Comparison of ENCODE assay signal across 8 mouse cellular contexts in genomic region chr11:102317298-102317900, GRCm38 (mm10). TPM values are rescaled to one million over a fixed set of nuclear protein-coding genes. Genes with fewer than 3 reads are reported as not detected.
DNase-seq lines count a peak whose midpoint lies in the region; ATAC-seq and TF ChIP-seq lines count a peak whose summit lies in the region.

No protein-coding gene starts in this region.

- peak; percentile 11 for ATAC-seq in forebrain, embryonic 16.5 days
- ATAC-seq in hindbrain, embryonic 15.5 days (ENCODE audit: low FRiP score, low read depth) = 0 out of 2 replicates have a peak, but pooled peaks have one; percentile 4
- ATAC-seq in limb, embryonic 14.5 days (ENCODE audit: low FRiP score, low read depth) = peak; percentile 7; the same call in 1 of the 2 replicates
- 0 out of 2 replicates have a peak, but pooled peaks have one; percentile 19 for ATAC-seq in midbrain, embryonic 14.5 days (ENCODE audit: low FRiP score, low TSS enrichment)
- no peak for ATAC-seq in stomach, embryonic 14.5 days (ENCODE audit: insufficient number of reproducible peaks, insufficient read depth, low FRiP score, low read depth)

- H3K9ac ChIP-seq in forebrain, embryonic 16.5 days (replicated peaks; ENCODE audit: low read depth, low read length) = peak overlapping the region; percentile 99
- peak overlapping the region; percentile 92 for H3K9ac ChIP-seq in hindbrain, embryonic 15.5 days
- peak overlapping the region; percentile 99 for H3K9ac ChIP-seq in limb, embryonic 14.5 days (ENCODE audit: low read depth, low read length, severe bottlenecking)
- H3K9ac ChIP-seq in midbrain, embryonic 14.5 days (replicated peaks; ENCODE audit: low read length) = peak overlapping the region; percentile 100
- H3K9ac ChIP-seq in stomach, embryonic 14.5 days (replicated peaks; ENCODE audit: low read depth, low read length) = peak overlapping the region; percentile 99

- H3K27me3 ChIP-seq in forebrain, embryonic 16.5 days (replicated peaks; ENCODE audit: control insufficient read depth, insufficient read depth, low read length) = no peaks in the 10 kb centered on the region
- no peaks in the 10 kb centered on the region for H3K27me3 ChIP-seq in hindbrain, embryonic 15.5 days
- H3K27me3 ChIP-seq in limb, embryonic 14.5 days (ENCODE audit: control insufficient read depth, insufficient read depth, low read length) = no peaks in the 10 kb centered on the region
- H3K27me3 ChIP-seq in midbrain, embryonic 14.5 days (ENCODE audit: control insufficient read depth, insufficient read depth, low read length) = no peaks in the 10 kb centered on the region
- H3K27me3 ChIP-seq in stomach, embryonic 14.5 days (ENCODE audit: control insufficient read depth, insufficient read depth, low read length) = no peaks in the 10 kb centered on the region

- peak overlapping the region; percentile 66 for H3K4me2 ChIP-seq in forebrain, embryonic 16.5 days (ENCODE audit: low read length)
- peak overlapping the region; percentile 96 for H3K4me2 ChIP-seq in hindbrain, embryonic 15.5 days
- peak overlapping the region; percentile 94 for H3K4me2 ChIP-seq in limb, embryonic 14.5 days (replicated peaks; ENCODE audit: low read depth, low read length, severe bottlenecking)
- peak overlapping the region; percentile 90 for H3K4me2 ChIP-seq in midbrain, embryonic 14.5 days (ENCODE audit: low read length)
- H3K4me2 ChIP-seq in stomach, embryonic 14.5 days (replicated peaks; ENCODE audit: low read depth, low read length) = peak overlapping the region; percentile 94

- peaks cover 18% of the 10 kb centered on the region; the same call in 1 of the 2 replicates for H3K36me3 ChIP-seq in forebrain, embryonic 16.5 days (ENCODE audit: control insufficient read depth, insufficient read depth)
- H3K36me3 ChIP-seq in hindbrain, embryonic 15.5 days = peaks cover 23% of the 10 kb centered on the region
- H3K36me3 ChIP-seq in limb, embryonic 14.5 days (ENCODE audit: control insufficient read depth, insufficient read depth, low read length) = peaks cover 30% of the 10 kb centered on the region
- peaks cover 33% of the 10 kb centered on the region for H3K36me3 ChIP-seq in midbrain, embryonic 14.5 days (ENCODE audit: control insufficient read depth, insufficient read depth, low read length)
- peaks cover 27% of the 10 kb centered on the region for H3K36me3 ChIP-seq in stomach, embryonic 14.5 days (ENCODE audit: control insufficient read depth, insufficient read depth, low read length)

- H3K4me1 ChIP-seq in brown adipose tissue, adult 24 weeks (ENCODE audit: control insufficient read depth, insufficient read depth, insufficient read length, low read length) = no peaks in the 10 kb centered on the region
- peaks cover 20% of the 10 kb centered on the region for H3K4me1 ChIP-seq in forebrain, embryonic 16.5 days (replicated peaks; ENCODE audit: control insufficient read depth, insufficient read depth, low read length)
- peaks cover 25% of the 10 kb centered on the region for H3K4me1 ChIP-seq in hindbrain, embryonic 15.5 days (replicated peaks)
- peaks cover 9% of the 10 kb centered on the region for H3K4me1 ChIP-seq in limb, embryonic 14.5 days (ENCODE audit: control insufficient read depth, insufficient read depth, low read length)
- H3K4me1 ChIP-seq in midbrain, embryonic 14.5 days (ENCODE audit: control insufficient read depth, insufficient read depth, low read length) = peaks cover 17% of the 10 kb centered on the region
- peaks cover 16% of the 10 kb centered on the region; the same call in 1 of the 2 replicates for H3K4me1 ChIP-seq in stomach, embryonic 14.5 days (ENCODE audit: control insufficient read depth, insufficient read depth, low read length)

- H3K9me3 ChIP-seq in forebrain, embryonic 16.5 days (ENCODE audit: control insufficient read depth, low read length) = no peaks in the 10 kb centered on the region
- no peaks in the 10 kb centered on the region for H3K9me3 ChIP-seq in hindbrain, embryonic 15.5 days
- H3K9me3 ChIP-seq in limb, embryonic 14.5 days (ENCODE audit: control insufficient read depth, low read length) = no peaks in the 10 kb centered on the region
- no peaks in the 10 kb centered on the region for H3K9me3 ChIP-seq in midbrain, embryonic 14.5 days (ENCODE audit: control insufficient read depth, low read length)
- H3K9me3 ChIP-seq in stomach, embryonic 14.5 days (ENCODE audit: control insufficient read depth, low read depth, low read length) = no peaks in the 10 kb centered on the region

- TF ChIP-seq POLR2A in limb, embryonic 14.5 days (IDR thresholded peaks at IDR 0.05; ENCODE audit: borderline replicate concordance, extremely low read depth, insufficient read depth, insufficient read length) = no peak

- 1% methylated on average over 54 of the region's 87 CpGs for WGBS in forebrain, embryonic 16.5 days
- WGBS in hindbrain, embryonic 15.5 days = under 1% methylated on average over 53 of the region's 87 CpGs
- WGBS in limb, embryonic 14.5 days = under 1% methylated on average over 40 of the region's 87 CpGs
- under 1% methylated on average over 83 of the region's 87 CpGs for WGBS in midbrain, embryonic 14.5 days
- WGBS in stomach, embryonic 14.5 days = under 1% methylated on average over 60 of the region's 87 CpGs

- peak; percentile 86 for DNase-seq in adrenal gland, postnatal 14 days
- DNase-seq in adrenal gland, adult 2 months = no peak
- peak; percentile 44 for DNase-seq in limb, embryonic 14.5 days (ENCODE audit: low spot score)
- DNase-seq in midbrain, embryonic 14.5 days = peak; percentile 80

- H3K27ac ChIP-seq in brown adipose tissue, adult 24 weeks (replicated peaks; ENCODE audit: low read depth, low read length) = peak overlapping the region; percentile 98
- peak overlapping the region; percentile 99 for H3K27ac ChIP-seq in forebrain, embryonic 16.5 days (ENCODE audit: low read length)
- peak overlapping the region; percentile 99 for H3K27ac ChIP-seq in hindbrain, embryonic 15.5 days (replicated peaks)
- peak overlapping the region; percentile 98 for H3K27ac ChIP-seq in limb, embryonic 14.5 days (replicated peaks; ENCODE audit: low read depth, low read length)
- H3K27ac ChIP-seq in midbrain, embryonic 14.5 days (replicated peaks; ENCODE audit: low read depth, low read length) = peak overlapping the region; percentile 99
- peak overlapping the region; percentile 99 for H3K27ac ChIP-seq in stomach, embryonic 14.5 days (ENCODE audit: low read length)

- H3K4me3 ChIP-seq in brown adipose tissue, adult 24 weeks (ENCODE audit: insufficient read depth, low read depth, low read length) = peak overlapping the region; percentile 100
- H3K4me3 ChIP-seq in forebrain, embryonic 16.5 days (replicated peaks; ENCODE audit: low read length) = peak overlapping the region; percentile 93
- H3K4me3 ChIP-seq in hindbrain, embryonic 15.5 days = peak overlapping the region; percentile 72
- peak overlapping the region; percentile 100 for H3K4me3 ChIP-seq in limb, embryonic 14.5 days (replicated peaks; ENCODE audit: low read length)
- H3K4me3 ChIP-seq in midbrain, embryonic 14.5 days (replicated peaks; ENCODE audit: low read depth, low read length) = peak overlapping the region; percentile 99
- peak overlapping the region; percentile 97 for H3K4me3 ChIP-seq in stomach, embryonic 14.5 days (ENCODE audit: low read depth, low read length)

RNA-seq across cellular contexts. Expression of gene Ubtf, which starts 2.1 kb away (rescaled TPM):
- 102 and 106 TPM in 2 replicates for total RNA-seq in adrenal gland, postnatal 14 days (2021)
- total RNA-seq in adrenal gland, adult 2 months (2021) = 100 to 1,000 TPM in 1 of 2 experiments, 10 to 100 TPM in 1; 95.9 to 110 TPM
- 24.2 and 25.4 TPM in 2 replicates for polyA plus RNA-seq in adrenal gland, adult 2 months (2012; rRNA removed)
- 41.7 and 47.6 TPM in 2 replicates for polyA plus RNA-seq in brown adipose tissue, adult 24 weeks (2012; ENCODE audit: insufficient read depth, insufficient read length, missing spikeins)
- 99.1 and 116 TPM in 2 replicates for polyA plus RNA-seq in forebrain, embryonic 16.5 days (2015; fragmentation: Nextera tagmentation; extraction: Ambion mirVana)
- polyA plus RNA-seq in hindbrain, embryonic 15.5 days (2015; fragmentation: Nextera tagmentation; extraction: Ambion mirVana) = 77.7 and 85.0 TPM in 2 replicates
- 61.0 and 81.3 TPM in 2 replicates for polyA plus RNA-seq in limb, embryonic 14.5 days (2012; rRNA removed)
- polyA plus RNA-seq in limb, embryonic 14.5 days (2014; fragmentation: Nextera tagmentation; extraction: Ambion mirVana) = 79.7 and 89.4 TPM in 2 replicates
- polyA plus RNA-seq in midbrain, embryonic 14.5 days (2014; fragmentation: Nextera tagmentation; extraction: Ambion mirVana) = 77.6 and 84.4 TPM in 2 replicates
- 77.3 and 87.2 TPM in 2 replicates for polyA plus RNA-seq in stomach, embryonic 14.5 days (2014; fragmentation: Nextera tagmentation; extraction: Ambion mirVana)

RNA-seq across cellular contexts. Expression of gene Atxn7l3, which starts 21.0 kb away (rescaled TPM):
- total RNA-seq in adrenal gland, postnatal 14 days (2021) = 47.9 and 53.4 TPM in 2 replicates
- total RNA-seq in adrenal gland, adult 2 months (2021) = 10 to 100 TPM; 44.2 to 45.1 TPM
- 43.2 and 46.5 TPM in 2 replicates for polyA plus RNA-seq in adrenal gland, adult 2 months (2012; rRNA removed)
- 11.6 and 13.1 TPM in 2 replicates for polyA plus RNA-seq in brown adipose tissue, adult 24 weeks (2012; ENCODE audit: insufficient read depth, insufficient read length, missing spikeins)
- 28.5 and 29.5 TPM in 2 replicates for polyA plus RNA-seq in forebrain, embryonic 16.5 days (2015; fragmentation: Nextera tagmentation; extraction: Ambion mirVana)
- 30.2 and 31.4 TPM in 2 replicates for polyA plus RNA-seq in hindbrain, embryonic 15.5 days (2015; fragmentation: Nextera tagmentation; extraction: Ambion mirVana)
- polyA plus RNA-seq in limb, embryonic 14.5 days (2012; rRNA removed) = 72.1 and 84.0 TPM in 2 replicates
- 21.0 and 23.1 TPM in 2 replicates for polyA plus RNA-seq in limb, embryonic 14.5 days (2014; fragmentation: Nextera tagmentation; extraction: Ambion mirVana)
- 38.5 and 42.4 TPM in 2 replicates for polyA plus RNA-seq in midbrain, embryonic 14.5 days (2014; fragmentation: Nextera tagmentation; extraction: Ambion mirVana)
- polyA plus RNA-seq in stomach, embryonic 14.5 days (2014; fragmentation: Nextera tagmentation; extraction: Ambion mirVana) = 18.7 and 19.0 TPM in 2 replicates

RNA-seq across cellular contexts. Expression of gene Tmub2, which starts 32.7 kb away (rescaled TPM):
- total RNA-seq in adrenal gland, postnatal 14 days (2021) = 40.1 and 40.4 TPM in 2 replicates
- total RNA-seq in adrenal gland, adult 2 months (2021) = 10 to 100 TPM; 57.2 to 59.4 TPM
- polyA plus RNA-seq in adrenal gland, adult 2 months (2012; rRNA removed) = 55.8 and 58.9 TPM in 2 replicates
- polyA plus RNA-seq in brown adipose tissue, adult 24 weeks (2012; ENCODE audit: insufficient read depth, insufficient read length, missing spikeins) = 20.5 and 24.2 TPM in 2 replicates
- 75.8 and 78.7 TPM in 2 replicates for polyA plus RNA-seq in forebrain, embryonic 16.5 days (2015; fragmentation: Nextera tagmentation; extraction: Ambion mirVana)
- 80.4 and 83.3 TPM in 2 replicates for polyA plus RNA-seq in hindbrain, embryonic 15.5 days (2015; fragmentation: Nextera tagmentation; extraction: Ambion mirVana)
- 59.9 and 68.6 TPM in 2 replicates for polyA plus RNA-seq in limb, embryonic 14.5 days (2012; rRNA removed)
- polyA plus RNA-seq in limb, embryonic 14.5 days (2014; fragmentation: Nextera tagmentation; extraction: Ambion mirVana) = 52.6 and 53.5 TPM in 2 replicates
- 76.4 and 78.4 TPM in 2 replicates for polyA plus RNA-seq in midbrain, embryonic 14.5 days (2014; fragmentation: Nextera tagmentation; extraction: Ambion mirVana)
- 53.0 and 55.0 TPM in 2 replicates for polyA plus RNA-seq in stomach, embryonic 14.5 days (2014; fragmentation: Nextera tagmentation; extraction: Ambion mirVana)

RNA-seq across cellular contexts. Expression of gene Slc4a1, which starts 48.6 kb away (rescaled TPM):
- total RNA-seq in adrenal gland, postnatal 14 days (2021) = 17.5 and 72.4 TPM in 2 replicates
- under 1 TPM; 0.35 to 0.49 TPM for total RNA-seq in adrenal gland, adult 2 months (2021)
- 0.02 TPM in 1 of 2 replicates, not detected in the other for polyA plus RNA-seq in adrenal gland, adult 2 months (2012; rRNA removed)
- 1.2 TPM in 1 of 2 replicates, not detected in the other for polyA plus RNA-seq in brown adipose tissue, adult 24 weeks (2012; ENCODE audit: insufficient read depth, insufficient read length, missing spikeins)
- polyA plus RNA-seq in forebrain, embryonic 16.5 days (2015; fragmentation: Nextera tagmentation; extraction: Ambion mirVana) = 2.0 and 2.9 TPM in 2 replicates
- polyA plus RNA-seq in hindbrain, embryonic 15.5 days (2015; fragmentation: Nextera tagmentation; extraction: Ambion mirVana) = 2.4 and 3.4 TPM in 2 replicates
- 3.5 and 4.3 TPM in 2 replicates for polyA plus RNA-seq in limb, embryonic 14.5 days (2012; rRNA removed)
- polyA plus RNA-seq in limb, embryonic 14.5 days (2014; fragmentation: Nextera tagmentation; extraction: Ambion mirVana) = 2.8 and 6.6 TPM in 2 replicates
- polyA plus RNA-seq in midbrain, embryonic 14.5 days (2014; fragmentation: Nextera tagmentation; extraction: Ambion mirVana) = 0.51 and 2.3 TPM in 2 replicates
- polyA plus RNA-seq in stomach, embryonic 14.5 days (2014; fragmentation: Nextera tagmentation; extraction: Ambion mirVana) = 4.2 and 4.6 TPM in 2 replicates

RNA-seq across cellular contexts. Expression of gene Asb16, which starts 48.9 kb away (rescaled TPM):
- total RNA-seq in adrenal gland, postnatal 14 days (2021) = 0.11 and 0.19 TPM in 2 replicates
- under 1 TPM; 0.12 to 0.45 TPM for total RNA-seq in adrenal gland, adult 2 months (2021)
- polyA plus RNA-seq in adrenal gland, adult 2 months (2012; rRNA removed) = 0.75 and 0.95 TPM in 2 replicates
- polyA plus RNA-seq in brown adipose tissue, adult 24 weeks (2012; ENCODE audit: insufficient read depth, insufficient read length, missing spikeins) = 0.48 and 1.0 TPM in 2 replicates
- not detected in 2 replicates for polyA plus RNA-seq in forebrain, embryonic 16.5 days (2015; fragmentation: Nextera tagmentation; extraction: Ambion mirVana)
- polyA plus RNA-seq in hindbrain, embryonic 15.5 days (2015; fragmentation: Nextera tagmentation; extraction: Ambion mirVana) = 0.10 and 0.13 TPM in 2 replicates
- 2.2 and 2.8 TPM in 2 replicates for polyA plus RNA-seq in limb, embryonic 14.5 days (2012; rRNA removed)
- polyA plus RNA-seq in limb, embryonic 14.5 days (2014; fragmentation: Nextera tagmentation; extraction: Ambion mirVana) = 0.25 and 0.48 TPM in 2 replicates
- polyA plus RNA-seq in midbrain, embryonic 14.5 days (2014; fragmentation: Nextera tagmentation; extraction: Ambion mirVana) = 0.12 TPM in 1 of 2 replicates, not detected in the other
- polyA plus RNA-seq in stomach, embryonic 14.5 days (2014; fragmentation: Nextera tagmentation; extraction: Ambion mirVana) = not detected in 2 replicates
